Mouse (Mus musculus) limb, embryonic 12.5 days (tissue): ENCODE measurements around the gene Hdac5. TPM values are rescaled to one million over a fixed set of nuclear protein-coding genes. Genes with fewer than 3 reads are reported as not detected.
"Not testable (repeated sequence)": the region's sequence is repeated elsewhere in the genome, so short reads cannot be mapped to it uniquely, and the experiment has no call there.

Experiments
- ATAC-seq: fragments of 200-750 bp; cut with Nextera tagmentation; 2 replicates; pipeline ENCODE4 v1.8.0; 2017; ENCODE audit warnings: low read depth, moderate TSS enrichment; ENCODE audit not compliant: insufficient number of reproducible peaks, insufficient read depth, low FRiP score, low TSS enrichment
- H3K27ac ChIP-seq: fragments of 300-500 bp; sonication (generic); 2 replicates; pipeline ENCODE4 v1.5.1; 2016; ENCODE audit warnings: mild to moderate bottlenecking, moderate library complexity
- H3K27me3 ChIP-seq: fragments of 300-500 bp; sonication (generic); 2 replicates; pipeline ENCODE4 v1.6.1; 2016; ENCODE audit warnings: mild to moderate bottlenecking, moderate library complexity
- H3K36me3 ChIP-seq: fragments of 300-500 bp; sonication (generic); 2 replicates; pipeline ENCODE4 v1.6.1; 2016; ENCODE audit warnings: mild to moderate bottlenecking, moderate library complexity
- H3K4me1 ChIP-seq: fragments of 300-500 bp; sonication (generic); replicated peaks from 2 replicates; pipeline ENCODE4 v1.6.1; 2016
- H3K4me2 ChIP-seq: fragments of 300-500 bp; sonication (generic); 2 replicates; pipeline ENCODE4 v1.6.1; 2016; ENCODE audit warnings: mild to moderate bottlenecking, moderate library complexity
- H3K4me3 ChIP-seq: fragments of 300-500 bp; sonication (generic); replicated peaks from 2 replicates; pipeline ENCODE4 v1.5.1; 2016; ENCODE audit warnings: mild to moderate bottlenecking
- H3K9ac ChIP-seq: fragments of 300-500 bp; sonication (generic); replicated peaks from 2 replicates; pipeline ENCODE4 v1.6.1; 2016; ENCODE audit warnings: mild to moderate bottlenecking, moderate library complexity
- H3K9me3 ChIP-seq: fragments of 300-500 bp; sonication (generic); 2 replicates; pipeline ENCODE4 v1.6.1; 2016; ENCODE audit warnings: mild to moderate bottlenecking, moderate library complexity
- WGBS: fragments of 180-500 bp; shearing (Covaris S2); methylation state at CpG from one replicate; pipeline ENCODE4 v1.1.7; 2016; 5-methylcytosine and 5-hydroxymethylcytosine counted together
- polyA plus RNA-seq: library from polyadenylated mRNA; unstranded; fragments of >200 nt; fragmentation: Nextera tagmentation; extraction: Ambion mirVana; gene quantifications from 2 replicates; pipeline ENCODE4 v1.2.1, GENCODE M21; 2016

The Hdac5 gene
- polyA plus RNA-seq, 1 experiment from 2014 or later, result 58.1 TPM

DNA sequence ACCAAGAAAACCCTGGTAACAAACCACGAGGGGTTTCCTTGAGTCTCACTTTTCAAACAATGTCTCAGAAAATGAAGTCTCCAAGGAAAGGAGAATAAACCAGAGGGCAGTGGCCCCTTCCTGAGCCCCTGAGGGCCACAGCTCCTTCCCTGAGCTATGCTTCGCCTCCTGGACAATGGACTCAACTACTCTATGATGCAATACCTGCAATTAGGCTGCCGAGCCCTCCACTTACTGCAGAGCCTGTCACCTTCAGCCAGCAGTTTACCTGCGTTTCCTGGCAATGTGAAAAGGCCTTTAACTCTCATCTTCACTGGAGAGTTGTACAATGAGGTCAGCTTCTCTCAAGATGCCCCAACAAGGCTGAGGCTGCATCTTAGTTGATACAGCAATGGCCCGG lies 61.3 kb downstream of the Hdac5 start:
- Histone ChIP-seq H3K27ac (no peak overlapping the region), H3K9ac (no peak overlapping the region), H3K27me3 (no peaks in the 10 kb centered on the region), H3K9me3 (no peaks in the 10 kb centered on the region), H3K4me2 (no peak overlapping the region), H3K36me3 (peaks cover 78% of the 10 kb centered on the region), H3K4me3 (no peak overlapping the region), H3K4me1 (0 out of 2 replicates have a peak, but pooled peaks cover 3% of the 10 kb centered on the region)
- WGBS, result 87% methylated on average over 5 of the region's 5 CpGs
- ATAC-seq, result no peak

DNA sequence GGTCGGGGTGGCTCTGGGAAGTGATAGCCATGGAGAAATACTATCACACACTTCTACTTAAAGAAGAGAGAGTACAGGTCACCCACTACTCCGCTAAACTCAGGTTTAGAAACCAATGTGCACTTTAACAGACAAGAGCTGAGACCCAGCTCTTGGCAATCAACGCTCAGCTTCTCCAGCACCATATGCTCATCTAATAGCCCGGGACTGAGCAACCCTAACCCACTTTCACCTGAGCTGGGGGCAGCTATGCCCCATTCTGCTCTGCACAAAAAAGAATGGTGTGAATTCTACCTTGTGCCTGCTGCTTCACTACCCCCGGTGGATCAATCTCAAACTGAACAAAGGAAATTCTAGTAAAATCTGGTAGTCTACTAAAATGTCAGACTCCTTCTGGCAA lies 62.4 kb downstream of the Hdac5 start:
- Histone ChIP-seq H3K9me3 (no peaks in the 10 kb centered on the region), H3K27ac (no peak overlapping the region), H3K4me1 (0 out of 2 replicates have a peak, but pooled peaks cover 3% of the 10 kb centered on the region), H3K36me3 (peaks cover 85% of the 10 kb centered on the region), H3K4me2 (no peak overlapping the region), H3K4me3 (no peak overlapping the region), H3K9ac (no peak overlapping the region), H3K27me3 (no peaks in the 10 kb centered on the region)
- ATAC-seq, result no peak
- WGBS, result 90% methylated on average over 5 of the region's 5 CpGs

DNA sequence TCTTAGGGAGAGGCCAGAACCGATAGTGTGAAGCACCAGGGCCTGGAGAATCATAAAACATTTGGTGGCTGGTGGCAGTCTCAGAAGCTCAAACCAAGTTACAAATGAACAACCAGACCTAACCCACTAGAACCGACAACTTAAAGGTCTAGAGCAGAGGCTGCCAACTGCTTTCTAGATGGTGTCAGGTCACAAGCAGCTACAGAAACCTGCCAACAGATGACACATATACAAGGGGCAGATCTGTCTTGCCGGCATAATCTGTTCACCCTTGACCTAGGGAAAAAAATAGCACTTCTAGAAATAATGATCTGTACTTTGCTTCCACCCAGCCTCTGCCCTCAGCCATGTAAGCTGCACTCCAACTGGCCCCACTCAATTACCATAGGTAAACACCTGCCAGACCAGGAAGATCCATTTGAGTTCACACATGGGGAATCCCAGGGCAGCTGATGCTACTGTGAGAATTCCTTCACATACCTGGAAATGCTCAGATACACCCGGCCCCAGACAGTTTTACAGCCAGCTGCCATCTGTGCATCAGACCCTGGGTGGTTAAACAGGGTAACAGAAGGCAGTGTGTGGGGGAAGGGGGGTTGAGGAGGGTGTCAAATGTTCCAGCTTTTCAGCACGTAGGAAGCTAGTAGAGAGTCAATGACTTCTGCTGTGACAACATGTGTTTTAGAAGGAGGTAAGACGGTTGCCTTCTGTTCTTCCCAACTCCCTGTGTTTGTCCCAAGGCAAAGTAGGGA lies 63.8 kb downstream of the Hdac5 start:
- no peak overlapping the region for H3K9ac ChIP-seq
- ATAC-seq, result no peak
- 28% methylated on average over 6 of the region's 6 CpGs for WGBS
- H3K4me1 ChIP-seq, result 0 out of 2 replicates have a peak, but pooled peaks cover 3% of the 10 kb centered on the region
- no peaks in the 10 kb centered on the region for H3K9me3 ChIP-seq
- H3K4me3 ChIP-seq, result no peak overlapping the region
- H3K36me3 ChIP-seq, result peaks cover 93% of the 10 kb centered on the region
- H3K27me3 ChIP-seq, result no peaks in the 10 kb centered on the region
- H3K27ac ChIP-seq, result no peak overlapping the region
- H3K4me2 ChIP-seq, result no peak overlapping the region

DNA sequence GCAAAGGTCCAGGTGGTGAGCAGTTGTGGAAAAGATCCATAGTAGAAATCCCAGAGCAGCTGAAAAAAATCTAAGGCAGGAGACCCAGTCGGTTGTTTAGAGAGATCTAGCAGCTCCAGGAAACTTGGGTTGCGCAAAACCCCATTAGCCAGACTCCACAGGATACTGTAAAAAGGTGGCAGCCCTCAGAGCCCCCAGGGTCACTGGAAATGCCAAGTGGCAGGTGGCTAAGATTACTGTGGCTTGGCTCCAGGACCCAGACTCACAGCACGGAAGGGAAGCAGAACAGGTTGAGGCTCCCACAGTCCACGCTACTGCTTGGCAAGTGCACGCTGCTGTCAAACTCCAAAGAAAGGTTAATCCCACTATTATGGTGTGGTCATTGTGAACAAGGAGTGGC lies 70.2 kb downstream of the Hdac5 start:
- H3K4me1 ChIP-seq, result peaks cover 9% of the 10 kb centered on the region
- WGBS, result 69% methylated on average over 5 of the region's 5 CpGs
- no peak overlapping the region for H3K4me2 ChIP-seq
- H3K4me3 ChIP-seq, result no peak overlapping the region
- H3K27me3 ChIP-seq, result no peaks in the 10 kb centered on the region
- H3K9ac ChIP-seq, result no peak overlapping the region
- H3K36me3 ChIP-seq, result peaks cover 40% of the 10 kb centered on the region
- no peaks in the 10 kb centered on the region for H3K9me3 ChIP-seq
- H3K27ac ChIP-seq, result no peak overlapping the region
- no peak for ATAC-seq

DNA sequence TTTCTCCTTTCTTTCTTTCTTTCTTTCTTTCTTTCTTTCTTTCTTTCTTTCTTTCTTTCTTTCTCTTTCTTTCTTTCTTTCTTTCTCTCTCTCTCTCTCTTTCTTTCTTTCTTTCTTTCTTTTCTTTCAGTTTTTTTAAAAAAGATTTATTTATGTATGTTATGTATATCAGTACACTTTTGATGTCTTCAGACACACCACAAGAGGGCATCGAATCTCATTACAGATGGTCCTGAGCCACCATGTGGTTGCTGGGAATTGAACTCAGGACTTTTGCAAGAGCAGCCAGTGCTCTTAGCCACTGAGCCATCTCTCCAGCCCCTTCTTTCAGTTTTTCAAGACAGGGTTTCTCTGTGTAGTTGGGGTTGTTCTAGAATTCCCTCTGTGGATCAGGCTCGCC lies 71.9 kb downstream of the Hdac5 start:
- H3K36me3 ChIP-seq, result peaks cover 43% of the 10 kb centered on the region
- H3K4me1 ChIP-seq, H3K9ac ChIP-seq, H3K27me3 ChIP-seq, H3K4me3 ChIP-seq, H3K4me2 ChIP-seq, H3K9me3 ChIP-seq, ATAC-seq, H3K27ac ChIP-seq: not testable (repeated sequence)
- WGBS, result 76% methylated on average over 2 of the region's 2 CpGs

DNA sequence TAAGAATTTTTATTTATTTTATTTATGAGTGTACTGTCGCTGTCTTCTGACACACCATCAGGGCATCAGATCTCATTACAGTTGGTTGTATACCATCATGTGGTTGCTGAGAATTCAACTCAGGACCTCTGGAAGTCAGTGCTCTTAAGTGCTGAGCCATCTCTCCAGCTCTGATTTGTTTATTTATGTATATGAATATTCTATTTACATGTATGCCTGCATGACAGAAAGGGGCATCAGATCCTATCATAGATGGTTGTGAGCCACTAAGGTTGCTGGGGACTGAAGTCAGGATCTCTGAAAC lies 73.2 kb downstream of the Hdac5 start:
- H3K4me3 ChIP-seq, result no peak overlapping the region
- peaks cover 39% of the 10 kb centered on the region for H3K36me3 ChIP-seq
- no peak for ATAC-seq
- H3K27me3 ChIP-seq, result no peaks in the 10 kb centered on the region
- H3K4me1 ChIP-seq, result peaks cover 10% of the 10 kb centered on the region
- H3K4me2 ChIP-seq, result peak overlapping the region; percentile 79; the same call in 1 of the 2 replicates
- no peak overlapping the region for H3K27ac ChIP-seq
- WGBS, result 6% methylated on average over 1 of the region's 1 CpGs
- no peak overlapping the region for H3K9ac ChIP-seq
- no peaks in the 10 kb centered on the region for H3K9me3 ChIP-seq

DNA sequence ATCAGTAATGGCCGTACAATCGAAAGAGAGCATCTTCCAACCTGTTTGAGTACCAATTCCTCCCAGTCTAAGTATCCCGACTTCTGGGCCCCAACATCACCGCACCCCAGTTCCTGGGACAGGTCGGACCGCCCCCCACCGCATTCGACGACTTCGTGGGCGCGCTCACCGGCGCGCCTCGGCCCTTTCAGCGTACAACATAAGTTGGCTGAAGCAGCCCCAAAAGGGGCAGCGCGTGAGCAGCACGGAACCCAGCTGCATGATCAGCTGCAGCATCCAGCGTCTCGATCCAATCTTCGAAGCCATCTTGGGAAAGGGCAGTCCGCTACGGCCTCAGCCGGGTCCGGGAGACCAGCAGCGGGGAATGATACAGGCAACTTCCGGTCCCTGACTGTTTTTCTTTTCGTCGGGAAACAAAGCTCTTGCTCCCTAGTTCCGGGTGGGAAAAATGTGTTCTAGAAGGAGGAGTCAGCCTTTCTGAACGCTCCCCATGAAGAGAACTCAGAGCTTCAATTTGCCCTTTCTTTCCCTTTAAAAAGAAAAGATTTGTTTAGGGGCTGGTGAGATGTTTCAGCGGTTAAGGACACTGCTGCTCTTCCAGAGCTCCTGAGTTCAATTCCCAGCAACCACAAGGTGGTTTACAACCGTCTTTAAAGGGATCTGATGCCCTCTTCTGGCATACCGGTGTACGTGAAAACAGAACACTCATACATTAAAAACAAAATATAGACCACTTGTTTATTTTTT lies 73.8 kb downstream of the Hdac5 start, which contains the start of gene Tmem101:
Gene Tmem101 (minus strand): TSS at position 366 of the 747 bp plus-strand sequence.
- H3K9me3 ChIP-seq, result no peaks in the 10 kb centered on the region
- peaks cover 34% of the 10 kb centered on the region for H3K36me3 ChIP-seq
- ATAC-seq, result 0 out of 2 replicates have a peak, but pooled peaks have one; percentile 46
- peak within 1 kb of the TSS; percentile 79 for H3K4me2 ChIP-seq
- H3K4me1 ChIP-seq, result peaks cover 10% of the 10 kb centered on the region
- peak within 1 kb of the TSS; percentile 85 for H3K4me3 ChIP-seq
- under 1% methylated on average over 37 of the region's 37 CpGs for WGBS
- H3K9ac ChIP-seq, result peak within 1 kb of the TSS; percentile 83
- no peaks in the 10 kb centered on the region for H3K27me3 ChIP-seq
- H3K27ac ChIP-seq, result peak within 1 kb of the TSS; percentile 79

DNA sequence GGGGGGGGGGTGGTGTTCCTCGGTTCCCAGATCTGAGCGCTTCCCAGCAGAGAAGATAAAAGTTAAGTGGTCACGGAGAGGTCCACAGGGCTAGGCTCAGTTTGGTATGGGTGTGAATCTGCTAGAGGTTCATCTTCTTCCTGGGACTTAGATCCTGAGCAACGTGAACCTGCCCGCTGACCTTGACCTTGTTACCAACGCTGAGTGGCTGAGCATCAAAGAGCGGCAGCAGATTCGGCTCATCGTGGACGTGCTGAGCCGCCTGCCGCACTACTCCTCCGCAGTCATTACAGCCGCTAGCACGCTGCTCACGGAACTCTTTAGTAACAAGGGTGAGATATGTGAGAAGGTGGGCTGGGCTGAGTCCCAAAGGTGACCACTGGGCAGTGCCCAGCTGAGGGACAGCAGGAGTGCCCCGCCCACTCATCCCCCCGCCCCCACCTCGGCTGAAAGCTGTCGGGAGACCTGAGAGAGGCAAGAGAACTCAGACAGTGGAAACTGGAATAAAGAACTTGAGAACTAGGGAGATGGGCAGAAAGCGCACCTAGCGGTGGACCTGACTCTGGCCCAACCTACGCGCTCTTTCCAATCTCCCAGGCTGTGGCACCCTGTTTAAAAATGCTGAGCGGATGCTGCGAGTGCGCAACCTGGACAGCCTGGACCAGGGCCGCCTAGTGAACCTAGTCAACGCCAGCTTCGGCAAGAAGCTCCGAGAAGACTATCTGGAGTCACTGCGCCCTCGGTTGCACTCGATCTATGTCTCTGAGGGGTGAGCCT lies 82.6 kb downstream of the Hdac5 start:
- H3K4me3 ChIP-seq, result peak overlapping the region; percentile 38
- peaks cover 30% of the 10 kb centered on the region for H3K4me1 ChIP-seq
- no peak overlapping the region for H3K27ac ChIP-seq
- 13% methylated on average over 34 of the region's 34 CpGs for WGBS
- H3K36me3 ChIP-seq, result peaks cover 1% of the 10 kb centered on the region
- H3K27me3 ChIP-seq, result peaks cover 74% of the 10 kb centered on the region
- H3K4me2 ChIP-seq, result peak overlapping the region; percentile 60
- H3K9me3 ChIP-seq, result no peaks in the 10 kb centered on the region
- ATAC-seq, result no peak
- H3K9ac ChIP-seq, result no peak overlapping the region

DNA sequence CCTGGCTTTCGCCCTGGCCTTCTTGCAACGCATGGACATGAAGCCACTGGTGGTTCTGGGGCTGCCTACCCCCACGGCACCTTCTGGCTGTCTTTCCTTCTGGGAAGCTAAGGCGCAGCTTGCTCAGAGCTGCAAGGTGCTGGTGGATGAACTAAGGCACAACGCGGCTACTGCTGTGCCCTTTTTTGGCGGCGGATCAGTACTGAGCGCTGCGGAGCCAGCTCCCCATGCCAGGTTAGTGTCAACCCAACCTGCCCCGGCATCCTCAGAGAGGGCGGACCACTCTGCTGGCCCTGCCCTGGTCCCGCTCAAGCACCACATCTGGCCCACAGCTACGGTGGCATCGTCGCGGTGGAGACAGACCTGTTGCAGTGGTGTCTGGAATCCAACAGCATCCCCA lies 83.4 kb downstream of the Hdac5 start:
- Histone ChIP-seq H3K4me1 (peaks cover 30% of the 10 kb centered on the region), H3K27me3 (peaks cover 80% of the 10 kb centered on the region), H3K27ac (no peak overlapping the region), H3K4me3 (peak overlapping the region; percentile 38; the same call in 1 of the 2 replicates), H3K9me3 (no peaks in the 10 kb centered on the region), H3K9ac (peak overlapping the region; percentile 23; the same call in 1 of the 2 replicates), H3K4me2 (peak overlapping the region; percentile 60), H3K36me3 (no peaks in the 10 kb centered on the region)
- WGBS, result 9% methylated on average over 17 of the region's 17 CpGs
- no peak for ATAC-seq

DNA sequence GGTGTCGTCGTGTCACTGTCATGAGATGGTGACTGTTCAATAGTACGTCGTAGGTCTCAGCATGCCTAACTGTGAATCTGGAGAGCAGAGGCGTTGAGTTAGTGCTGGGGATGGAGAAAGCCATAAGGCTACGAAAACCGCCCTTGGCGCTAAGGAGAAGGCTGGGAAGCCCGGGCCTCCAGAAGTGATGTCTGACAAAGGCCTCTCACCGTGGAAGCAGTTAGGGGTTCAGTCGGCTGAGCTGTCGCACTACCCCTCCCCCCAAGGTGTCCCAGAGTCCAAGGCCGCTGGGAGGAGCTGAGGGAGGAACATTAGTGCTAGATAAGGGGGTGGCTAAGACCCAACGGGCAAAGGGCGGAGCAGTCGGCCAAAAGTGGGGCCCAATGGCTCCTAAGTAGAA lies 84.0 kb downstream of the Hdac5 start:
- Histone ChIP-seq H3K9me3 (no peaks in the 10 kb centered on the region), H3K4me2 (peak overlapping the region; percentile 60), H3K36me3 (no peaks in the 10 kb centered on the region), H3K4me3 (peak overlapping the region; percentile 38), H3K4me1 (peaks cover 30% of the 10 kb centered on the region), H3K27me3 (peaks cover 80% of the 10 kb centered on the region), H3K9ac (no peak overlapping the region; the same call in 1 of the 2 replicates), H3K27ac (no peak overlapping the region)
- 0 out of 2 replicates have a peak, but pooled peaks have one; percentile 18 for ATAC-seq
- WGBS, result 3% methylated on average over 16 of the region's 16 CpGs

DNA sequence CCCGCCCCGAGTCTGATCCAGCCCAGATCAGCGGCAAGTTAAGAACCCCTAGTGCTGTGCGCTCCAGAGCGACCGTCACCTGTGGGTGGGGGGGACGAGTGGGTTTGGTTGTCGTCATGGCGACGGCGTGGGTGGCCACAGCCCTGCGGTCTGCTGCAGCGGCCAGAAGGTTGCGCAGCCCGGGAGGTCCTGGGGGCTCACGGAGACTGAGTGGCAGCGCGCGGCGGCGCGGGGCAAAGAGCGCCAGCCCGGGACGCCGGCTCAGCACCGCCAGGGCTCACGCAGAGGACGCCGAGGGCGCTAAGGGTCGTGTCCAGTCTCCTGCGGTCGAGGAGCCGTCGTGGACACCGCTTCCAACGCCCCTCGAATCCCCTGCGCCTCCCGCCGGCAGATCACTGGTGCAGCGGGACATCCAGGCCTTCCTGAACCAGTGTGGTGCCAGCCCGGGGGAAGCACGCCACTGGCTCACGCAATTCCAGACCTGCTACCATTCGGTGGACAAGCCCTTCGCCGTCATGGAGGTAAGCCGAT lies 84.4 kb downstream of the Hdac5 start, which contains the start of gene Nags:
Gene Nags (plus strand): TSS at position 43 of the 531 bp plus-strand sequence.
- H3K4me1 ChIP-seq, result peaks cover 30% of the 10 kb centered on the region
- WGBS, result 2% methylated on average over 50 of the region's 50 CpGs
- H3K27me3 ChIP-seq, result peaks cover 80% of the 10 kb centered on the region
- H3K9me3 ChIP-seq, result no peaks in the 10 kb centered on the region
- peak within 1 kb of the TSS; percentile 60 for H3K4me2 ChIP-seq
- no peak for ATAC-seq
- peak within 1 kb of the TSS; percentile 38 for H3K4me3 ChIP-seq
- H3K27ac ChIP-seq, result no peak within 1 kb of the TSS
- H3K9ac ChIP-seq, result peak within 1 kb of the TSS; percentile 40
- no peaks in the 10 kb centered on the region for H3K36me3 ChIP-seq
